Mouse (Mus musculus): ENCODE results near the gene Islr. TPM values are rescaled to one million over a fixed set of nuclear protein-coding genes. Genes with fewer than 3 reads are reported as not detected.

The Islr gene
- polyA plus RNA-seq, 1 experiment from 2014 or later, result 26.2 TPM

Small RNA genes lying within 50 kb of the gene (microRNA-seq; reads per million reads assigned to microRNA genes)
- not detected for gene Mir6385

Other genes with a start within 250 kb of the Islr start
- gene Cyp11a1, start 197.9 kb downstream of the Islr start, polyA plus RNA-seq (2015; fragmentation: Nextera tagmentation; extraction: Ambion mirVana), result 0.76 and 1.6 TPM in 2 replicates
- gene Stra6, start 140.5 kb downstream of the Islr start, polyA plus RNA-seq (2015; fragmentation: Nextera tagmentation; extraction: Ambion mirVana), result 8.1 and 9.7 TPM in 2 replicates
- 0.31 and 0.90 TPM in 2 replicates for gene Ccdc33, start 85.5 kb downstream of the Islr start, polyA plus RNA-seq (2015; fragmentation: Nextera tagmentation; extraction: Ambion mirVana)
- 38.0 and 42.3 TPM in 2 replicates for gene Islr2, start within 50 bp of the Islr start, polyA plus RNA-seq (2015; fragmentation: Nextera tagmentation; extraction: Ambion mirVana)
- 3.5 and 3.9 TPM in 2 replicates for gene Pml, start 45.5 kb upstream of the Islr start, polyA plus RNA-seq (2015; fragmentation: Nextera tagmentation; extraction: Ambion mirVana)
- gene Stoml1, start 48.9 kb upstream of the Islr start, polyA plus RNA-seq (2015; fragmentation: Nextera tagmentation; extraction: Ambion mirVana), result 134 and 144 TPM in 2 replicates
- 4.8 and 5.1 TPM in 2 replicates for gene Loxl1, start 108.9 kb upstream of the Islr start, polyA plus RNA-seq (2015; fragmentation: Nextera tagmentation; extraction: Ambion mirVana)
- not detected in 2 replicates for gene Tbc1d21, start 166.1 kb upstream of the Islr start, polyA plus RNA-seq (2015; fragmentation: Nextera tagmentation; extraction: Ambion mirVana)